Mouse (Mus musculus): Measurements from ENCODE around the gene Myo6.
"Not testable (repeated sequence)": the region's sequence is repeated elsewhere in the genome, so short reads cannot be mapped to it uniquely, and the experiment has no call there.

DNA sequence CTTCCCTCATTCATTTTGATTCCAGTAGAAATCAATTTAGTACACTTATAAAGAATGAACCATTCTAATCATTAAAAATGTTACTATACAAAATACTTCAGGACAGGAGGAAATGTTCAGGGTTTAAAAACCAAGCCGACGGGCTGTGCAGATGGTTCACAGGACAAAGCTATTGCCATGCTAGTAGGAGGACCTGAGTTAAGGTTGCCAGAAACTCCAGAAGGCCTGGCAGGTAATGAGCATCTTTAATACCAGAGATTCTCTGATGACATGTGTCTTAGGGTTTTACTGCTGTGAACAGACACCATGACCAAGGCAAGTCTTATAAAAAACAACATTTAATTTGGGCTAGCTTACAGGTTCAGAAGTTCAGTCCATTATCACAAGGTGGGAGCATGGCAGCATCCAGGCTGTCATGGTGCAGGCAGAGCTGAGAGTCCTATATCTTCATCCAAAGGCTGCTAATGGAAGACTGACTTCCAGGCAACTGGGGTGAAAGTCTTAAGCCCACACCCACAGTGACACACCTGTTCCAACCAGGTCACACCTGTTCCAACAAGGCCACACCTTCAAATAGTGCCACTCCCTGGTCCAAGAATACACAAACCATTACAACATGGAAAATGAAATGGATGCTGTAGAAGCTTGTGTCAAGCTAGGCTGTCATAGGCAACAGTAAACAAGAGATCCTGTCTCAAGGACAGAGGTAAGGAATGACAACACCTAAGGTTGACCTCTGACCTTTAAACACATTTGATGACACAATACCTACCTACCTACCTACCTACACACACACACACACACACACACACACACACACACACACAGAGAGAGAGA, 156.4 kb downstream of the Myo6 start:
- TF ChIP-seq TAL1, GATA1 (IDR thresholded peaks at IDR 0.05; ENCODE audit: low read length): not testable (repeated sequence)

All from erythroblast, embryonic 14.5 days (primary cell).